Mouse (Mus musculus) adrenal gland, postnatal 4 days (tissue): ENCODE measurements around the gene Fibp. TPM values are rescaled to one million over a fixed set of nuclear protein-coding genes. Genes with fewer than 3 reads are reported as not detected.
A peak's percentile ranks its signal among the peaks of the same experiment; 100 is the strongest.
"Not testable (repeated sequence)": the region's sequence is repeated elsewhere in the genome, so short reads cannot be mapped to it uniquely, and the experiment has no call there.

Experiments used
- DNase-seq, 2 experiments: peaks; one replicate each; pipeline ENCODE4 v3.0.0; 2021 to 2022; ENCODE audit warnings: low spot score in 2 of 2, mixed read lengths in 2 of 2
- total RNA-seq, 2 experiments: library from RNA; stranded (reverse); gene quantifications; 2 replicates each; pipeline ENCODE4 v1.2.3; 2021

Fibp gene
- total RNA-seq, 2 experiments from 2014 or later, result 134 to 137 TPM

DNA sequence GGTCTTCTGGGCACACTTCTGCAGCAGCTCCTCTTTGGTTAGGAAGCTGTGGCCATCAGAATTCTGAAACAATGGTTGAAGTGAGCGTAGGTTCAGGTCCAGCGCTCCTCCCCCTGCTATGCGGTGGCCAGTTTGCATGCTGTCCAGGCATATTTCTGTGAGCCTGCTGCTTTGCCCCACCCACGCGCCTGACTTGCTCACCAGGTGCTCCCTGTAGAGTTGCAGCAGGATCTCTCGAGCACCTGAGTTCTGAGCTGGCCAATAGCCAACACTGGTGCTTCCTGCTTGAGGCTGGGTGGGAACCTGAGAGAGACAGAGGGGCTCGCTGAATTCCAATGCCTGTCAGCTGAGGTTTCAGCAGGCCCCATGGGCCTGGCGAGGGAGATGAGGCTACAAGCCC lies 25.9 kb downstream of the Fibp start:
- DNase-seq, result no peak

DNA sequence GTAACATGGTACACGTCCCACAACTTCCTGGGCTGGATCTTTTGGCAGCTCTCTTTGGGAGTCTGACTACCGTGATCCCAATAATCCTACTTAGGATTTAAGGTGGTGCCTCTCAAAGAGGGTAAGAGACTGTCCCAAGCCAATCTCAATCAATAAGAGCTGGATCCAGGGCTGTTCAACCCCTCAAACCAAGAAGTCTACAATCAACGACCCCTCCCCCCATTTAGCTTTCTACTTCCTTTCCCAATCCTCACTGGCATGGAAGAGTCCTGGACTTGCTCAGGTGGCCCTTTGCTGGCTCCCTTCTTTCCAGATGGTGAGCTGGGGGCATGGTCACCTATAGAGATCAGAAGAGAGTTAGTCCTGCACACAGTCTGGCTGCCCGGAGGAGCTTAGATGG lies 26.4 kb downstream of the Fibp start:
- DNase-seq, result no peak

DNA sequence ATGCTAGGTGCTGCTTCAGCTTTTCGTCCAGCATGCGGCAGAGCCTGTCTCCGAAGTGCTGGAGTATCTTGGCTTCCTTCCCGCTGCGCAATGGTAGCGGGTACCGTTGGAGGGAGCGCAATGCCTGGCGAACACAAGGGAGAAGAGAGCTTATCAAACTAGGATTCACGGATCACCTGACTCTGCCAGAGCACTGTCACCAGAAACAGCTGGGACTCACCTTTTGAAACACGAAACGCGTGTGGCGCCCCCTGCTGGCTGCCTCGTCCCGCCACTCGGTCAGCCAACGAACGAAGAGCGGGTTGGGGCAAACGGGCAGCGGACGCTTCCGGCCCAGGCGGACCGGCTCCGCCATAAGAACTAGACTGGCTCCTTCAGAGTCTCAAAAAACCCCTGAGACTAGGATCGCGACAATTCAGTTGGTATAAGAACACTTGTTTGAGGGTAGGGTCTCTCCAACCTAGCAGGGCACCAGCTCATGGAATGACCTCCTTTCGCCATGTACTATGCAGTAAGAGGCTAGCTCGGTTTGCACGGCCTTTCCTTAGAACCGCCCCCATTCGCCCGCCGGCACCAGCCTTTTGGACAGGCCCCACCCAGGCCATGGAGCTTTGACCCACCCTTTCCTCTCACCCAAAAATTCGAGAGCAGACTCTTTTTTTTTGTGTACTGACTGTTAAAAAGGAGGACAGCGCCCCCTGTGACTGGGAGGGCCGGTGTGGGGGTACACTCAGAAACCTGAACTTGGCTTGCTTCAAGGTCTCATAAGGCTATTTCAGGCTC lies 27.5 kb downstream of the Fibp start, which contains the start of gene Mus81:
Mus81 (minus strand) TSS at position 635 of the 783 bp plus-strand sequence.
- DNase-seq, result peak; percentile 92 to 96

DNA sequence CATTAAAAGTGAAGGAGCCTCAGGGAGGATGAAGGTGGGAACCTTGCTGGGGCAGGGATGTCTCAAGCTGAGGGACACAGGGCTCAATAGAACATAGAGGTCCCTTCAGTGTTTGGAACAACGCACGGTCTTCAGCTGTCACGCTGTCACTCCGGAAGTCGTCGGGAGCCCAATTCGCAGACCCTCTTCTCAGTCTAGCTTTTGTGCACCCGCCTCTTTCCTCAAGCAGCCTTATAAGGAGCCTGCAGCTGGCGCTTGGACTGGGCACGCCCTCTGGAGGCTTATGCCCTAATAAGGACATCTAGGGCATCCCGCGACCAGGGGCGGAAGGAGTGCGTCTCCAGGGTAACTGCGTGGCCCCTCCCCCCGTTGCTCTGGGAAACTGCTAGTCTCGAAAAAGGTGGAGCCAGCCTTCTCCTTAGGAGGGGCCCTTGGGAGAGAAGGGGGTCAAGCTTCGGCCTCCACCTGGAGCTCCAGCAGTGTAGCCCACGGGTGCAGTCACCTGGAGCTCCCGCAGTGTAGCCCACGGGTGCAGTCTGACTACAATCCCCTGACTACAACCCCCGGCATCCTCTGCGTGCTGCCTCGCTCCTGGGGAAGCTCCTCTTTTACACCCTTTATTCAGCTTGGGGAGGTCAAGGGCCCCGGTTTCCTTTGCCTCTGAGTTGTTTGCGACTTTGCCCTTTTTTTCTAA lies 28.6 kb downstream of the Fibp start:
- DNase-seq, result peak; percentile 89 to 94

DNA sequence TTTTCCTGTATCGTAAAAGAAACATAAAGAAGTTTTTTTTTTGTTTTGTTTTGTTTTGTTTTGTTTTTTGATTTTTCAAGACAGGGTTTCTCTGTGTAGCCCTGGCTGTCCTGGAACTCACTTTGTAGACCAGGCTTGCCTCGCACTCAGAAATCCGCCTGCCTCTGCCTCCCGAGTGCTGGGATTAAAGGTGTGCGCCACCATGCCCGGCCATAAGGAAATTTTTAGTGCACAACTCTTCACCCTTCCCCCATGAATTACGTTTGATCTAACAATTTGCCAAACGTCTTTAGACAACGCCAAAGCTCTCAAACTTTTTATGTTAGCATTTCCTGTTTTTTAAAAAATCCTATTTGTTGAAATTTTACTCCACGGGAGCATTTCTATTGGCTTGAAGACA lies 29.3 kb downstream of the Fibp start:
- not testable (repeated sequence) for DNase-seq

DNA sequence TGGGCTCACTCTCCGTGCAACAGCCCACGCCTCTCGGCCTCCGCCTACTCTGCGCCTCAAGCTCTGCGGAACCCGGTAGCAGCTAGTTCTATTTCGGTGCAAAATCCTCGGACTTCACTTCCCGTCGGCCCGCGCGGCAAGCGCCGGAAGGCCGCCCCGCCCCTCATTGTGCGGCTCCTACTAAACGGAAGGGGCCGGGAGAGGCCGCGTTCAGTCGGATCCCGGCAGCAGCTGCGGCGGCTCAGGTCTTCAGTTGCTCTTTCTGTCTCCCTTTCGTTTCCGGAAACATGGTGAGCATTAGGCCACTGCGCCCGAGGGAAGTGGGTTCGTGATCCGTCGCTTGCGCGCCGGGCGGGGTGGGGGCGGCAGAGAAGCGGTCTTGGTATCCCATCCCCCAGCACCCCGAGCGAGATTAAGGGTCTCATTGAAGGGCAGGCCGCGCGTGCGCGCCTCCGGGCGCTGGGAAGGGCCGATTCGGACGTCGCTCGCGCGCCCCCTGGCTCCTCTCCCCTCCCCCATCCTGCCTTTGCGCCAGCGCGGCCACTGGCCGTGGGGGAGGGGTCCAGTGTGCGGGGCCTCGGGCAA lies 30.0 kb downstream of the Fibp start, which contains the start of gene Cfl1:
Cfl1 (plus strand) TSS at position 143 of the 585 bp plus-strand sequence.
- DNase-seq, result peak; percentile 75 to 89

DNA sequence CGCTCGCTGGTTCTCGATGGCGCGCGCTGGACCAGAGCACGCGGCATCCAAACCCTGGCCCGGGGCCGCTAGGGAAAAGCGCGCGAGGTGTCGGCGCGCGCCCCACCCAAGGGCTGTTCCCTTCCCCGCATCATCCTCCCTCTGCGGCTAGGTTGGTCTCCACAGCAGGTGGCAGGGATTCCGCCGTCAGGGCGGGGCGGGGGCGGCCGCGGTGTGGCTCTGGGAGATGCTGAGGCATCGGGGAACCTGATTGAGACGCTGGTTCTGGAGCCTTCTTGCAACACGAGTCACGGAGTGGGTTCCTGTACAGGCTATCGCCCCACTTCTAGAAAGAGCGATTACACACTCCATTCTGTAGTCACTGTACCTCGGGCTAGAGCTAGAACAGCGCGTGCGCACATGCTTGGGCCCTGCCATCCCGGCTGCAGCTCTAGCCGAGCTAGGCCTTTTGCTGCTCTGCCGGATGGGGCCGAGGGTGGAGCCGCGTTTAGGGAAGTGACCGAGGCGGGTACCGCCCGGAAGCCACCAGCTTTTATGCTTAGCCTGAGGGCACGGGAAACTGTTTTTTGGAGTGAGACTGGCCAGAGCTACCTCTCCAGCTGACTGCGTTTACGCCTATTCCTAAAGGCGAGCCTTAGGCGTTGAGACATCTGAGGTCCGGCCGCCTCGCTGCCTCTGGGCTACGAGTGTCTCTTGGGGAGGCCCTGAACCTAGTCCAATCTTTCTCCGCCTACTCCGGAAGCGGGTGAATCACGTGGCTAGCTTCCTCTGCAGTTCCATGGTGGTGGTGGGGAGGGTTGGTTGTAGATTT lies 30.7 kb downstream of the Fibp start:
- peak; percentile 59 to 79 for DNase-seq

DNA sequence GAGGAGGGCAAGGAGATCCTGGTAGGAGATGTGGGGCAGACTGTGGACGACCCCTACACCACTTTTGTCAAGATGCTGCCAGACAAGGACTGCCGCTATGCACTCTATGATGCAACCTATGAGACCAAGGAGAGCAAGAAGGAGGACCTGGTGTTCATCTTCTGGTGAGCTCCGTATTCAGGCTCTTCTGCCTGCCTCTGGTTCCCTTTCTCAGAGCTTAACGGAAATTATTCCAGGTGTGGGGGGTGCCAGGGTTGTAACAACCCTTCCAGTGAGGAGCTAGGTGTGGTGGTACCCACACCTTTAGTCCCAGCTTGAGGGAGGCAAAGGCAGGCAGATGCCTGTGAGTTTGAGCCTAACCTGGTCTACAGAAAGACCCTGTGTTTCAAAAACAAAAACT lies 32.2 kb downstream of the Fibp start:
- DNase-seq, result no peak

DNA sequence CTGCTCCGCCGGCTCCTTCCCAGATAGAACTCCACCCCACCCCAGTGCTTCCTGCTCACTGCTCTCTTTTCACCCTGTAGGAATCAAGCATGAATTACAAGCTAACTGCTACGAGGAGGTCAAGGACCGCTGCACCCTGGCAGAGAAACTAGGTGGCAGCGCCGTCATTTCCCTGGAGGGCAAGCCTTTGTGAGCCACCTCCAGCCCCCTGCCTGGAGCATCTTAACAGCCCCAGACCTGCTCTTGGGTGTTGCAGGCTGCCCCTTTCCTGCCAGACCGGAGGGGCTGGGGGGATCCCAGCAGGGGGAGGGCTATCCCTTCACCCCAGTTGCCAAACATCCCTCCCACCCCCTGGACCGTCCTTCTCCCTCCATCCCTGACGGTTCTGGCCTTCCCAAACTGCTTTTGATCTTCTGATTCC lies 32.9 kb downstream of the Fibp start:
- DNase-seq, result not testable (repeated sequence)

DNA sequence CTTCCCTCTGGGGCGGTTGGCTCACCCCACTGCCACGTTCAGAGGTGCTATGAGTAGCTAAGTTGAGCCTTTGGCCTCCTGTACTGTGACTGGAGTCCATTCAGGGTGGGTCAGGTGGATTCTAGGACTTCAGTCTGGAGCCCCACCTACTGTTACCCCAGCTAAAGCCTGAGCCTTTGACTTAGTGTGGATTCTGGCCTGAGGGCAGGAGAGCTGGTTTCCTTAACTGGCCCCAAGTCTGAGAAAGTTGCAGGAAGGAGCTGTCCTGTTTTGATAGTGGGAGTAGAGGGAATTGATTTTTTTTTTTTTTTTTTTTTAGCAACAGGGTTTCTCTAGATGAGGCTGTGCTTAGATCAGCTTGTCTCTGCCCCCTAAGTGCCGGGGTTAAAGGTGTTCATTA lies 33.9 kb downstream of the Fibp start:
- DNase-seq, result no peak

DNA sequence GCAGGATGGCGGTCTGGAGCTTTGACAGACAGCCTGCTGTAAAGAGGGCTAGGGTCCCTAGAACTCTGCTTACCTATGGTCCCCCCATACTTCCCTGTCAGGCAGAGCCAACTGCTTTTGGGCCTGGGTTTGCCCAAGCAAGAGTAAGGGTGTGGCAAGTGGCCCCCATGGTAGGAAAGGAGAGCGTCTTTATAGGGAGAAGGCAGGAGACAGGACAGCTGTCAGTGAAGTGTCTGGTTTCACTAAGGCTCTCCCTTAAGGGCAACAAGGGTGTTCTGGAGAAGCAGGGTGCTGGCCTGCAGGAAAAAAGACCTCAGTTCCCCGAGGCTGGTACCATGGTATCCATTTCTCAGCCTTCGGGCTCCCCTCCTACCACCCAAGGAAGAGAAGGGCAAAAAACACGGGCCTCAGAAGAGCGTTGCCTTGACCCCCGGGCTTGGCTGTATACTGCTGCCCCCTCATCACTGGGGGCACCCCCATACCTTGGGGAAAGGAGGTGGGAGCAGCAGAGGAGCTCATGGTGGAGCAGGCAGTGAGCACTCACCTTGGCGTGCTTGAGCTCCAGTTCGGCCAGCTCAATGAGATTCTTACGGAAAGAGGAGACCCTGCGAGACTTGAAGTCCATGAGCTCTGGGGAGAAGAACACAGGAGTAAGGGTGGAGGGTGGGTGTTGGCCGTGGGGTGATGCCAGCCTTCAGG lies 35.1 kb downstream of the Fibp start:
- no peak for DNase-seq

DNA sequence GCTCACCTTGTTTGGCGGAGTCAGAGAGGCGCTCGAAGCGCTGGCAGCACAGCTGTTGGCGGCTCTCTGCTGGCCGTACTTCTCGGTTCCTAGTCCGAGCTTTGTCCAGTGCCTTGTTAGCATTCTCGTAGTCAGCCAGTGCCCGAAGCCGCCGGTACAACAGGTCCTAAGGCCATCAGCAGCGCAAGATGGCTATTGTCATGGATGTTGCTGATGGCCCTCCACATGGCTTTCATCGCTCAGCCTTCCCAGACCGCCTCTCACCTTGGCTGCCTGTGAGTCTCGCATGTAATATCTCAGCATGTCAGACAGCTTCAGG lies 35.6 kb downstream of the Fibp start:
- DNase-seq, result no peak

DNA sequence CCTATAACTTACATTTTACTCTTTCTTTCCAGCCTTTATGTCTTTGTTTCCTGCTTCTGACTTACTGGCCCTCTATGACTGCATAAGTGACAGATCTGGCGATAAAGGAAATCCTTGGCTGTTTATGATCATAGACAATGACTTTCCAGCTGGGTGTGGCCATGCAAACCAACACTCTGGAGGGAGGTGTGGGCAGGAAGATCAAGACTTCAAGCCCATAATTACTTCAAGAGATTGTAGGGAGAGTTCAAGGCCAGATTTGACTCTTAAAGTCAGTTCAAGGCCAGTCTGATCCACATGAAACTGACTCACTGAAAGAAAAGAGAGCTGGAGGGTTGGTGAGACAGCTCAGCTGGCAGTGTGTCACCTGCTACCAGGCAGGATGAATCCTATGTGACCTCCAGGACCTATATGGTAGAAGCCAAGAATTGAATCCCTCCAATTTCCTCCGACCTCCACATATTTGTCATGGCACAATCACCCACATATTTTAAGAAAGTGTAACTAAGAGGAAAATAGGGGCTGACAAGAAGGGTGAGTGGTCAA lies 40.0 kb downstream of the Fibp start:
- no peak for DNase-seq

DNA sequence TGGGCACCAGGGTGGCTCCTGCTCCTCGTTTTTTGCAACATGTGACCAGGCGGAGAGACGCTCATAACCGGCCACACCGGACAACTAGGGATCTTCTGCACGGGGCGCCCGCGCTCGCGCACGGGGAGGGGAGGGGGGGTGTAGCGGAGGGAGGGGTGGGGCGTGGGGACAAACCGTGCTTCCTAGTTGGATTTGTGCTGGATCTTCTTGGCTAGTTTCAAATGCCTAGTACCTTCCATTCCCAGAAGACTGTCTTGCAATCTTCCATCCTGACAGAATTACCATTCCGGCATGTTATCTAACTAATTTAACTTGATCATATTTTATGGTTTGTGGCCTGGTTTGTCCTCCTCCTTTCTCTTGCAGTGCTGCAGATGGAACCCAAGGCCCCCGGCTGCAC lies 43.3 kb downstream of the Fibp start, which contains the start of gene 1700020D05Rik:
1700020D05Rik (minus strand) TSS at position 101 of the 400 bp plus-strand sequence.
- DNase-seq, result no peak

DNA sequence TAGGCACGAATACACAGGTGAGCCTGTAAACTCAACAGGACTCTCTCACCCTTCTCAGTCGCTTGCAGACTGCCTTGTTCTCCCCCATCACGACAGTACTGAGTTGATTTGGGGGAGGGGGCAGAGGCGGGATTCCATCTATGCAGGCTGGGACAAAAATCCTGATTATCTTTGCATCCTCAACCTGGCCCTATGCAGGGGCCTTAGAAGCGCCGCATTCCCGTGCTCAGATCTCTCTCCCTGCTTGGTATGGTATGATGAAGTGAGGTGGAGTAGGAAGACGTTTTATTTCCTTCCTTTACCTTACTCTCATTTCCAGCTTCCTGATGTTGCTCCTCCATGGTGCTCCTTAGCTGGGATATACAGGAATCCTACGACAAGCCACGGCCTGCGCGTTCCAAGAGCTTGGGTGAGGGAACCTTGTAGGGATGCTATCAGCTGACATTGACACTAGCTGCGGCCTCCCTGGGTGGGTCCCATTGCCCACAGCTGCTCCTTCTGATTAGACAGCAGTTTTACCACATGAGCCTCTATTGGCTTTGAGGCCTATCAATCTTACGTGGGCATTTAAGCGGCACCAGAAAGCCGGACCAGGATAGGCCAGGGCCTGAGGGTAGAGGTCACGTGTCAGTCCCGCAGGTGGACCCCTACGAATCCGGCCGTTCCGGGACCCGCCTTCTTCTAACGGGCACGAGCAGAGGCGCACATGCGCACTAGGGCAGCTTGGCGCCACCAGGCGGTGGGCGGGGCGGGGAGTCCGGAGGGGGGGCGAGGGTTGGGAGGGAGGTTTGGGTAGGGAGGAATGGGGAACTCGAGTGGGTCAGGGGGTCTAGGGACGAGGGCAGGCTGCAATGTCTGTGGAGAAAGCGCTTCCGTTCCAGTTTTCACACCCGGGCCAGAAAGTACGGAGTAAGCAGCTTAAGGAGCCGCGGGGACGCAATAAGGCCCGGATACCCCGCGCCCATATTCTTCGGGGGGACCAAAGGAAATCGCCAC lies 49.9 kb downstream of the Fibp start, which contains the start of gene Snx32:
Snx32 (minus strand) TSS at position 508 of the 996 bp plus-strand sequence.
- peak; percentile 91 to 98 for DNase-seq

DNA sequence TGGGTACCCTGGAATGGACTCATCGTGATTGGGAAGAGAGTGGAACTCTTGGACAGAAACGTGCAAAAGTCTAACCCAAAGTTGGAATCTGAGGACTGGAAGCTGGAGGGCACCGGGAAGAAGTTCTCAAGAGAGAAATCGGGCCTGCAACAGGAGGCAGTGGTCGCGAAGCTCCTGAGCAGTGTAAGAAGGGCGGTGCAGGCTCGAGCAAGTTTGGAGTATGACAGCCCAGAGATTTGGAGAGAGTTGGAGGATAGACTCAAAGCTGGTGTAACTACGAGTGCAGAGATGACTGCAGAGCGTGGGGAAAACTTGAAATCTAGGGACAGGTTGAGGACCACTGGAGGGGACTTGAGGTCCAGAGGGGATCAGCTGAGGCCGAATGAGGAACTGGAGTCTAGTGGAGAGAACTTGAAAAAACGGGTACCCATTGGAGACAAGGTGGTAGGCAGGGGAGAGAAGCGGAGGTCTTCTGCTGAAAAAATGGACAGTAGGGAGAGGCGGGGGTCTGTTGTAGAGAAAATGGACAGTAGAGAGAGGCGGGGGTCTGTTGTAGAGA lies 50.7 kb downstream of the Fibp start:
- no peak for DNase-seq

DNA sequence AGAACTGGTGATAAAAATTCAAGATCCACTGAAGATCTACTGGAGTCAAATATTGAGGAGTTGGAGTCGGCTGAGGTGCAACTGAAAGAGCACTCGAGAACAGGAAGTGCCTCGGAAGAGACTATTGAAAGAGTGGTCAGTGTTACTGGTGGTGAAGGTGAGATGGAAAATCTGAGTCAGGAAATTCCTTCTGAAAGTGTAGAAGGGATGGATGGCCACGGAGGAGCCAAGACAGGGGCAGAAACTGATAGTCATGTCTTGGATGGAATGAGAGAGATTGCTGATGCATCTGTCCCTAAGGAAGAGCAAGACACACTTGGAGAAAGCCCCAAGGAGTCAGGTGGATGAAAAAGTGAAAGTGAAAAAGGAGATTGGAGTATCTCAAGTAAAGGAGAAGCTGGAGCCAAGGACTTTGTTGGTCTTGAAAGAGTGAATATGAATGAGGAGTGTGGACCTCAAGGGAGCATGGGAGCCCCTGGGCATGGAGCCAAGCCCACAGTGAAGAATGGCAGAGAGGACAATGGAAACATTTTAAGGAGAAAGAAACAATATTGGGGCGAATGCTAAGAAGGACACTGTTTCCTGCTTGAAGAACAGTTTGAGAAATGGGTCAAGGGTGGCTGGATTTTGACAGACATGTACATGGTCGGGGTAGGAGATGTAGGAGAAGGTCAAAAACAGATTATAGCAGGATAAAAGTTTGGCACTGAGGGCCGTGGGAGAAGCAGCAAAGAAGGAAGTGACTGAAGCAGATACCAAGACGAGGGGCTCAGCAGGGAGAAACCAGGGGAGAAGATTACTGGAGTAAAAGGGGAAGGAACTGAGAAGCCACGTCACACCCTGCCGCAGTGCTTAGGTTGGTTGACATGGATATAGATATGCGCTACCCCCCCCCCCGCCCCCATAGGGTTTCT lies 51.9 kb downstream of the Fibp start:
- no peak for DNase-seq

DNA sequence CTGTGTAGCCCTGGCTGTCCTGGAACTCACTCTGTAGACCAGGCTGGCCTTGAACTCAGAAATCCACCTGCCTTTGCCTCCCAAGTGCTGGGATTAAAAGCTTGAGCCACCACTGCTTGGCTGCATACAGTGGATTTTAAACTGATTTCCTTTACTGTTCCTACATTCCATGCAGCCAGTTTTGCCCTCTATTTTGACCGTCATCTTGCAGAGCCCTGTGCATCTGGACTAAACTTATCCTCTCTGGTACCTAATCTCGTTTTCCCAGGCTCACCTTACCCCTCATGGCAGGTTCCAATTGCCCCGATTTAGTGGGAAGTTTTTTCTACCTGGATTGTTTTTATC lies 52.6 kb downstream of the Fibp start:
- DNase-seq, result no peak
